Mouse (Mus musculus): ENCODE measurements around the gene L3mbtl4. TPM values are rescaled to one million over a fixed set of nuclear protein-coding genes. Genes with fewer than 3 reads are reported as not detected.

Gene L3mbtl4
- polyA plus RNA-seq (2017; shearing (Covaris generic)): not detected

GRCm38 (mm10) chr17:68273527-68273926, at the start of gene L3mbtl4:
L3mbtl4 (plus strand) TSS chr17:68273797.

GRCm38 (mm10) chr17:68826323-68826722, 552.7 kb downstream of the L3mbtl4 start, which contains the start of gene Tmem200c:
Tmem200c (plus strand) TSS chr17:68826623.

